8 mouse cellular contexts compared by ENCODE assay signal in the genomic region with DNA sequence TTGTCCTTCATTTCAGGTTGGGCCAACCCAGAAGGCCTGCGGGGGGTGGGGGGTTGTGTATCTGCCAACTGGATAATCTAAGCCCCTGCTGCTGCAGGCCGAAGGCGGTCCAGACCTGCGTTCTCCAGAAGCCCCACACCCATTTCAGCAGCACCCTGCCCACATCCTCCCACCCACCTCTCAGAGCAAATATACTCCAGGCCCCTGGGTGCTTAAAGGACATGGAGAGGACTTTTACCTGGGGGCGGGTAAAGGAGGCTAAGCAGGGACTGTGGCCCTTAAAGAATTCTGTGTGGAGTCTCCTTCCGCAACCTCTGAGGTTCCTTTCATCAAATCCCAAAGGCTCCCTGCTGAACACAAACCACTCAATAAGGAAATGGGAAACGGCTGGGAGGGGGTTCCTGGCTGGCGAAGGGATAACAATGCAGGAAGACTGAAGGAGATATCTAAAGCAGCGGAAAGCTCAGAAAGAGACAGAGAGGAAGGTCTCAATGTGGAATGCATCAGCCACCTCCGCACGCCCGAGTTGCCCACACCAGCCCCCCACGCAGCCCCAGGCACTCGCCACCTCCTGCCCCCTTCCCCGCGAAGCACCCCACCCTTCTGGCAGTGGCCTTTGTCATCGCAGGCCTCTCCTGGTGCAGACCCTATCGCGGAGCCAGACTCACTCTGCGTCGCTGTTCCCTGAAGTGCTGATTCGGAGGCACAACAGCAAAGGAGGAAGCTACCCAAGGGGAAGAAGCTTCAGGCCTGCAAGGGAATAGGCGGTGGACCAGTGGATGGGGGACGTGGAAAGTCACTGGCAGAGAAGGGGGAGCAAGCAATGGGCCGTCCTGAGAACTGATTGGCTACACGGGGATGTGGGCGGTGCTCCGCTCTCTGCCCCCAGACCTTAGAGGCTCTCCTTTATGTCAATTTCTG. TPM values are rescaled to one million over a fixed set of nuclear protein-coding genes. Genes with fewer than 3 reads are reported as not detected.
DNase-seq lines count a peak whose midpoint lies in the region; ATAC-seq lines count a peak whose summit lies in the region.

A gene (minus strand): TSS at position 798 of the 921 bp plus-strand sequence.

- peak; percentile 85 for DNase-seq in adrenal gland, postnatal 10 days
- peak; percentile 84 for DNase-seq in embryo, embryonic 9.5 days (ENCODE audit: extremely low spot score)
- DNase-seq in gastrocnemius, postnatal 4 days (ENCODE audit: low spot score in 2 of 2), result peak; percentile 52 to 82
- DNase-seq in left cerebral cortex, postnatal 10 days (ENCODE audit: extremely low spot score in 1 of 2, low spot score in 2 of 2), result peak; percentile 91
- peak; percentile 91 for DNase-seq in mesoderm, embryonic 11.5 days (ENCODE audit: low read depth, low spot score)
- peak; percentile 80 for DNase-seq in right cerebral cortex, postnatal 4 days
- DNase-seq in thymus, adult 18-20 months, result no peak

- 1% methylated on average over 28 of the region's 28 CpGs for WGBS in intestine, embryonic 16.5 days

- peak; percentile 99 for ATAC-seq in intestine, embryonic 16.5 days

- no peaks in the 10 kb centered on the region for H3K36me3 ChIP-seq in intestine, embryonic 16.5 days (ENCODE audit: control insufficient read depth, insufficient read depth, low read length)

- peak within 1 kb of the TSS; percentile 73 for H3K4me3 ChIP-seq in intestine, embryonic 16.5 days (ENCODE audit: low read length)

- H3K4me1 ChIP-seq in intestine, embryonic 16.5 days (ENCODE audit: control insufficient read depth, insufficient read depth, low read length), result peaks cover 5% of the 10 kb centered on the region; the same call in 1 of the 2 replicates

- intact Hi-C loops in left cerebral cortex, postnatal 10 days (cut with DNase I), result no loop called here

- no peaks in the 10 kb centered on the region for H3K27me3 ChIP-seq in intestine, embryonic 16.5 days (replicated peaks; ENCODE audit: control insufficient read depth, insufficient read depth, low read length)

- H3K9me3 ChIP-seq in intestine, embryonic 16.5 days (ENCODE audit: control insufficient read depth, low read length), result no peaks in the 10 kb centered on the region

- H3K27ac ChIP-seq in intestine, embryonic 16.5 days (ENCODE audit: low read length), result peak within 1 kb of the TSS; percentile 86

- peak within 1 kb of the TSS; percentile 72 for H3K4me2 ChIP-seq in intestine, embryonic 16.5 days (ENCODE audit: low read depth, low read length)

- H3K9ac ChIP-seq in intestine, embryonic 16.5 days (ENCODE audit: low read depth, low read length), result peak within 1 kb of the TSS; percentile 85

RNA-seq across cellular contexts. Expression of the gene that starts here (rescaled TPM):
- 10 to 100 TPM; 44.3 to 48.2 TPM for total RNA-seq in adrenal gland, postnatal 10 days (2021)
- 10 to 100 TPM; 54.5 to 54.8 TPM for total RNA-seq in gastrocnemius, postnatal 4 days (2021)
- polyA plus RNA-seq in intestine, embryonic 16.5 days (2015; fragmentation: Nextera tagmentation; extraction: Ambion mirVana), result 40.8 and 44.6 TPM in 2 replicates
- total RNA-seq in left cerebral cortex, postnatal 10 days (2021), result 100 to 1,000 TPM; 265 to 270 TPM

Comparison
In these comparisons a context has a peak if more than half of its experiments do, and no peak if none do; other contexts are left out.
1. RNA of the gene that starts here (total RNA-seq): 265 to 270 TPM in left cerebral cortex, postnatal 10 days; 54.5 to 54.8 TPM in gastrocnemius, postnatal 4 days and 44.3 to 48.2 TPM in adrenal gland, postnatal 10 days; every median in the first group is over 4 times any median in the second.
2. DNase-seq: peak in adrenal gland, postnatal 10 days (single experiment), embryo, embryonic 9.5 days (single experiment), gastrocnemius, postnatal 4 days (2 of 2), left cerebral cortex, postnatal 10 days (2 of 2), mesoderm, embryonic 11.5 days (single experiment) and right cerebral cortex, postnatal 4 days (single experiment); none in thymus, adult 18-20 months (0 of 2).